Mouse (Mus musculus): Measurements from ENCODE around the gene Med18.
A peak's percentile ranks its signal among the peaks of the same experiment; 100 is the strongest.

Med18 gene

GRCm38 (mm10) chr4:132463430-132464254 lies at the start of gene Med18:
Gene Med18 (minus strand): TSS chr4:132463921.
- peak; percentile 86 to 88 for DNase-seq (ENCODE audit: low spot score in 2 of 2)

GRCm38 (mm10) chr4:132512080-132512479 lies 48.4 kb upstream of the Med18 start:
- DNase-seq (ENCODE audit: low spot score in 2 of 2), result no peak

DNA sequence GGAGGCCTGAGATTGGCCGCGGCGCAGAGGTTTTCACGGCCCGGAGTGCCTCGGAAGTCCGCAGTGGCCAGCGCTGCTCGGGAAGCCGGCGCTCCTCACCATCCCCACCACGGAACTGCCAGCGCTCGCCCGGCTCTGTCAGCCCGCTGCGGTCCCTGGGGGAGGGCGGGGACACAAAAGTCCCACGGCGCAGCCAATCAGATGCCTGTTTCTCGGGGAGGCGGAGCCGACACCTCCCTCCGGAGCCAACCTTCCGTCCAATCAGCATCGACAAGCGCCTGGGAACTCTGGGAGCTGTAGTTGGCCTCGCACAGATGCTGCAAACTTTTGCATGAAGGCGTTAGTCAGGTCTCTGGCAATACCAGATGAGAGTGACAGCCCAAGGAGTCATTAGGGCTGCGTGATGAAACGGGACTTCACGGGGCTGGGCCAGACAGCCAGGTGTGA lies 46.7 kb upstream of the Med18 start, which contains the start of gene Sesn2:
Gene Sesn2 (minus strand): TSS at position 150 of the 447 bp plus-strand sequence.
- DNase-seq (ENCODE audit: low spot score in 2 of 2), result peak; percentile 96 to 97

- no peak for DNase-seq (ENCODE audit: low spot score in 2 of 2)
Measured at GRCm38 (mm10) chr4:132509621-132510296, 46.0 kb upstream of the Med18 start.

- no peak for DNase-seq (ENCODE audit: low spot score in 2 of 2)
Measured at GRCm38 (mm10) chr4:132507210-132507609, 43.5 kb upstream of the Med18 start.

GRCm38 (mm10) chr4:132506250-132506649 lies 42.5 kb upstream of the Med18 start:
- DNase-seq (ENCODE audit: low spot score in 2 of 2), result no peak

DNA sequence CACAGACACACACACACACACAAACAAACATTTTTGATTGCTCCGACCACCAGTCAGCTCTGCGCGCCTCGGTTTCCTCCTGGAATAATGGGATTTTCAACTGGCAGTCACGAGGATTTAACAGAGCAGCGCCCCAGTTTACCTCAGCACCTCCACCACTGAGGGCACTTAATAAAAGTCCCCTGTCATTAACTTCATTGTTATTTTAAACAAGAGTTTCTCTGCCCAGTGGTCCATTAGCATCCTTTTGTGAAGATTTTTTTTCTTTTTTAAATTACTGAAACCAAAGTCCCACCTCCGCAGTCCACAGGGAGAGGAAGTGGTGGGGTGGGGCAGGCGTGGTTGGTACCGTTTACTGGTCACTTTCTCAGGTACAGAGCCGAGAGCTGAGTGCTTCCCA lies 42.1 kb upstream of the Med18 start:
- DNase-seq (ENCODE audit: low spot score in 2 of 2), result no peak

- DNase-seq (ENCODE audit: low spot score in 2 of 2), result no peak
Measured at GRCm38 (mm10) chr4:132505034-132505738, 41.5 kb upstream of the Med18 start.

DNA sequence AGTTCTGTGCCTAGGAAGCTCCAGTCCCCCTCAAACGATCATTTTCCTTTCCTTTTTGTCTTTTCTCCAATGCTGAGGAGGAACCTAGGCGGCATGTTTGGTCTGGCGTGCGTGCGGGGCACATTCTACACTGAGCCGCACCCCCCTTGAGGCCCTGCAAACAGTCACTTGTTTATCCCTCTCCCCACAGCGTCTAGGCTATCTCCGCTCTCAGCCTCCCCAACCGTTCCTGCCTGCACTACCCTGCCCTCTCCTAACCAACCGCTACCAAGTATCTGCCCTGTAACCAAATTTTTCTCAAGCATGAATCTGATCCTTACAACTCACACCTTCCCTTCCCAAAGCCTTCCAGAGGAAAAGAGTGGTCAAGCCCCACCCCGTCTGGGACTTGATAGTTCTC lies 39.6 kb upstream of the Med18 start:
- no peak for DNase-seq (ENCODE audit: low spot score in 2 of 2)

DNA sequence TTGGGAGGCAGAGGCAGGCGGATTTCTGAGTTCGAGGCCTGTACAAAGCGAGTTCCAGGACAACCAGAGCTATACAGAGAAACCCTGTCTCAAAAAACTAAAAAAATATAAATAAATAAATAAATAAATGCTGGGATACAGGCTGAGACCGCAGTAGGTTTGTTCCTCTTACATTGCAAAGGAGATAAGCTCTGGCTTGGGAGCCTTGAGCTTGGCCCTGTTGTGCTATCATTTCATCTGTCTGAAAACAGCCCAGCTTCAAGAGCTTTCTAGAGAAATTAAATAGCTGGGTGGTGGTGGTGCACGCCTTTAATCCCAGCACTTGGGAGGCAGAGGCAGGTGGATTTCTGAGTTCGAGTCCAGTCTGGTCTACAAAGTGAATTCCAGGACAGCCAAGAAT lies 37.9 kb upstream of the Med18 start:
- no peak for DNase-seq (ENCODE audit: low spot score in 2 of 2)

- no peak for DNase-seq (ENCODE audit: low spot score in 2 of 2)
Measured at GRCm38 (mm10) chr4:132494271-132494918, 30.7 kb upstream of the Med18 start.

DNA sequence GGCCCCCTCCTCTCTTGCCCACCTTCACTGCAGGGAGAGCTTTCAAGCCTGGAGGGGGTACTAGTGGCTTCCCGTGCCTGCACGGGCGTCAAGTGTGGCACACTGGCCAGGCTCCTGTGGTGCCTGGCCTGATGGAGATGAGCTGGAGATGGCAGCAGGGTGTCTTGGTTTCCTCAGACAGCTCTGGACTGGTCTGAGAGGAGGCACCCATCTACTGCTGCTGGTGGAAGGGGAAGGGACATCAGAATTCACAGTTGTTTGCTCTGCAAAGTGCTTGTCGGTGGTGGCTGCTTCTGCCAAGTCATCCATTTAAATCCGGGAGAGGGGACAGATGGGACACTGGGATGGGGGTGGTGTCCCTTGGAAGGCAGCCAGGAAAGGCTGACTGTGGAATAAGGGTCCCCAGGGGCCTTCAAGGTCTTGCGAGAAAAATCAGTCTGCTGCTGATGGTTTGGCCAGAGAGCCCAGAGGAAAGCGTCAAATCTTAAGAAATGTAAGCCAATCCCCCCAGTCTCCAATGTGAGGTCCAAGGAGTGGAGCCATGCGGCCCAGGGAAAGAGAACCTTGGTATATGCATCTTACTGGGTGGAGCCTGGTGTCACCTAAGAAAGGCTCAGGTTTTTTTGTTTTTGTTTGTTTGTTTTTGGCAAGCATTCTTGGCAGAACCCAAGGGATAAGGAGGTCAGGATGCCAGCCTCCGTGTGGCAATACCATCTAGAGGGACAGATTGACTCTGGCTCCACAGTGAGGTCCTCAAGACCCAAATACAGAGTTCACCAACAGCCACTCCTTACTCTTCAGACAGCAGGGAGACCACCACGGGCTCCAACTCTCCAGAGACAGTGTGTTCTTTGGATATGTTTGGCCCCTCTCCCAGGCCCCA lies 28.7 kb upstream of the Med18 start:
- DNase-seq (ENCODE audit: low spot score in 2 of 2), result no peak

- DNase-seq (ENCODE audit: low spot score in 2 of 2), result no peak
Measured at GRCm38 (mm10) chr4:132491748-132492147, 28.0 kb upstream of the Med18 start.

DNA sequence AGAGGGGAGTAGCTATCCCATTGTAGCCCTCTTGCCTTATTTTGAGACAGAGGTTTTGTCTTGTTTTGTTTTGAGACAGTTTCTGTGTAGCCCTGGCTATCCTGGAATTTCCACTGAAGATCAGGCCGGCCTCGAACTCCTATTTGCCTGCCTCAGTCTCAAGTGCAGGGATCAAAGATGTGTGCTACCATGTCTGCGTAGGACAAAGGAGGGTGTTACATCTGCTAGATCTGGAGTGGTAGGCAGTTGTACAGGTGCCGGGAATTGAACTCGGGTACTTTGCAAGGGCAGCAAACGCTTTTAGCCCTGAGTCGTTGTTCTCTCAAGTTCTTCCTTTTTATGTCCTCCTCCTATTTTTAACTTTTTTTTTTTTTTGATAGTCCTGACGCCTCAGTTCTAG lies 27.3 kb upstream of the Med18 start:
- no peak for DNase-seq (ENCODE audit: low spot score in 2 of 2)

DNA sequence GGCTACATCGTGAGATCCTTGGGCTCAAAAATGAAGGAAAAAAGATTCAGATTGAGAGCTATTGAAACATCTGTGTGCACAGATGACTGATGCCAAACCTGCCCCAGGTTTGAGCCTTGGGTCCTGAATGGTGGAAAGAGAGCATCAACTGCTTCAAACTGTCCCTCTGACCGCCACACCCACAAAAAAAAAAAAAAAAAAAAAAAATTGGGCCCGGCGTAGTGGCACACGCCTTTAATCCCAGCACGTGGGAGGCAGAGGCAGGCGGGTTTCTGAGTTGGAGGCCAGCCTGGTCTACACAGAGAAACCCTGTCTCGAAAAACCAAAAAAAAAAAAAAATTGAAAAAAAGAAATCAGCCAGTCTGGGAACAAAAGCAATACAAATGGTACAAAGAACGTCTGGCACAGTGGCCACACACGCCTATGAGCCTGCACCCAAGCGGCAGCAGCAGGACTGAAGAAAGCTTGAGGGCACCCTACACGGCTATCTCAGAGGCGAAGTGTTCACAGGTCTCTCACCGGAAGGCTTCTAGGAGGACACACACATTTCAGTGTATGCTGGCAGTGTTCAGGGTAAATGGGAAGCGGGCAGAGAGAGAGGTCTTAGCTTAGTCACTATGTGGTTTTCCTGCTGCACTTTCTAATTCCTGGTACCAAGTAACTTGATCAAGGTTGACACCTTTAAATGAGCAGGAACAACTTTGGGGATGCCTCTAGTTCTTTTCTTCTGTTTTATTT lies 26.7 kb upstream of the Med18 start:
- no peak for DNase-seq (ENCODE audit: low spot score in 2 of 2)

DNA sequence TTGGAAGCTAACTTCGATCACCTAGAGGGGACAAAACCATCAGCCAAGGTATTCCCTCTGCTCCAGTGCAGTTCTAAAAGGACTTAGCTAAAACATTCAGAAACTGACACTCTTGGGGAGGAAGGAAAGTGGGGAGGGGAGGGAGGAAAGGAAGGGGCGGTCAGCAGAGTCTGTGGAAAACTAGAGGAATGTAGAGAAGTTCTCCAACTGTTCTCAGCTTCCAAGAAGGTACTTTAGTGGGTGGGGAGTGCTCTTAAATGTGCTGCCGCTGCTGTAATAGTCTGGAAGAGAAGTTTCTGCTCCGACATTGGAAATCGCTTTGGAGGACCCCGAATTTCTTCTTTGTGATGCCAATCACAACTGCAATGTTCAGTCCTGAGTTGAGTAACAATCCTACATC lies 25.3 kb upstream of the Med18 start:
- DNase-seq (ENCODE audit: low spot score in 2 of 2), result no peak

GRCm38 (mm10) chr4:132488521-132488920 lies 24.8 kb upstream of the Med18 start:
- no peak for DNase-seq (ENCODE audit: low spot score in 2 of 2)

GRCm38 (mm10) chr4:132484820-132485219 lies 21.1 kb upstream of the Med18 start:
- no peak for DNase-seq (ENCODE audit: low spot score in 2 of 2)

DNA sequence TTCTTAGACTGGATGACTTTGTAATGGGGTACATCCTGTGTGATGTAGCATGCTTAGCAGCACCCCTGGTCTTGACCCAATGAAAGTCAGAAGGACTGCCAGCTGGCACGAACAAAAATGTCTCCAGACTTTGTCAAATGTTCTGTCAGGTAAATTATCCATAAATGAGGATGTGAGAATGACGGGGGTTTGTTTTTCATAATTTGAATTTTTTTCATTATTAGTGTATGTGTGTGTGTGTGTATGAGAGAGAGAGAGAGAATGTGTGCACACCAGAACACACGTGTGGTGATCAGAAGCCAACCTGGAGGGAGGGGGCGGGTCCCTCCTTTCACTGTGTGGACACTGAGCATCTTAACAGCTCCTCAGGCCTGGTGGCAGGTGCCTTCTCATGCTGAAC lies 20.5 kb upstream of the Med18 start:
- DNase-seq (ENCODE audit: low spot score in 2 of 2), result no peak

DNA sequence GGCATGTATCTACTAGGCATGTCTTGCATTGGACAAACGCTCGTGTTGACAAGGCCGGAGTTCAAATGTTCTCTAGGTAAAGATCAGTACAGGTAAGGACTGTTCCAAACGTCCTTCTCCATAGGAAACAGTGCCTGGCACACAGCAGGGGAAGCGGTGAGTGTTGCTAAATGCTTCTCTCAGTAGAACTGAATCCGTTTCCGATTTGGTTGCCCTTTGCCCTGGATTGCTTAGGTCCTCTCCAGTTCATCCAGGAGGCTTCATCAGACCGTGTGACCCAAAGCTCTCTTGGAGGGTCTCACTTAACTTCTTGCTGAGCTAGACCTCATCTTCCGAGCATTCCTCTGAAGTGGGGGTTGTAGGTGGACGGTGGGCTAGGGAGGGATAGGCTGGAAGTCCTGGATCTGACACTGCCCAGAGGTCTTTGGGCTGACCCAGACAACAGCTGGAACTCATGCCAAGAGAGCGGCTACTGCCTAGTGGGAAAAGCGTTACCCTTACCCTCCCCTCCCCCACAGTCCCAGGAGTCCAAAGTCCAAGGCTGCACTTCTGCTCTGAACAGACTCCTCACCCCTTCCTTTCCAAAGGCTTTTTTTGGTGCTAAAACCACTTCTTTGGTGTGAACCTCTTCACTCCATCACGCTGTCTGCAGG lies 19.4 kb upstream of the Med18 start:
- DNase-seq (ENCODE audit: low spot score in 2 of 2), result no peak

Data from spleen, postnatal 14 days (tissue).